Mouse (Mus musculus): ENCODE data around the gene Rab31.

DNA sequence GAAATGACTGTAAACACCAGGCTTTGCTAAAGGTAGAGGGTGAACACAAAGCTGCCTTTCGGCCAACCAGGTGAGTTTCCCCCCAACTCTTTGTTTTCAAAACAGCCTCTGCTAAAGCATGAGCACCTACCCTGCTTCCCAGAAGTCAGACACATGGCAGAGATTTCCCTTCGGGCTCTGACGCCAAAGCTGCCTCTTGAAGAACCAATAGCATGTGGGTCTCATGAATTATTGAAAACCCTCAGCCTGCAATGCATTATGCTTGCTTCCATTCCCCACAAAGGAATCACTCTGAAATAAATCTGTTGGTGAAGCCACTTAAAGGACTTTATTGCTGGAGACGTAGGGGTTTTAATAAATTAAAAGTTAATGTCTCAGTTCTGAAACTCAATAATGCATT, 72.5 kb downstream of the Rab31 start:
- TF ChIP-seq ZC3H11A (IDR thresholded peaks at IDR 0.05; ENCODE audit: borderline replicate concordance, low read depth, low read length) (no peak), ZNF384 (IDR thresholded peaks at IDR 0.05; ENCODE audit: low read depth, low read length) (no peak), HCFC1 (IDR thresholded peaks at IDR 0.05; ENCODE audit: borderline replicate concordance, insufficient read depth, low read length) (no peak), CHD2 (IDR thresholded peaks at IDR 0.05; ENCODE audit: low read depth, low read length) (no peak)

All from ES-E14 (cell line).